Mouse (Mus musculus): Measurements from ENCODE around the gene Galnt4. TPM values are rescaled to one million over a fixed set of nuclear protein-coding genes. Genes with fewer than 3 reads are reported as not detected.
"Not testable (repeated sequence)": the region's sequence is repeated elsewhere in the genome, so short reads cannot be mapped to it uniquely, and the experiment has no call there.

Galnt4 gene
- polyA plus RNA-seq, 1 experiment: 10.0 TPM

DNA sequence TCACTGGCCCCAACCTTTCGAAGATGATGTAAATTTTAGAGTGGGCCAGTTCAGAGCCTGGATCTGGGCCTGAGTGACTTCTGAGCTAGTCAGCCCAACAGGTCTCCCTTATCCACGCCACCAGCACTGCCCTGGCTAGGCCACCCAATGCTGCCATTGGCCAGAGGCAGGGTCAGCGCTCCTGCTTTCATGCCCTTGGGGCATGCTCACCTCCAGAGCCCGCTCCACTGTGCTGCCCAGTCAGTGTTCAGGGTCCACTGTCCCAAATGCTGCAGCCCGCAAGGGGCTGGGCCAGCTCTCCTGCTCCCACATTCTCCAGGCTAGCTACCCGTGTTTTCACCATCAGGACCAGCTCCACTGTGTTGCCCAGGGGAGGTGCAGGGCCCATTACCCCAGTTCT is 42.1 kb downstream of the Galnt4 start:
- 94% methylated on average over 6 of the region's 6 CpGs for WGBS
- no peak for DNase-seq (ENCODE audit: low read depth, low spot score)

DNA sequence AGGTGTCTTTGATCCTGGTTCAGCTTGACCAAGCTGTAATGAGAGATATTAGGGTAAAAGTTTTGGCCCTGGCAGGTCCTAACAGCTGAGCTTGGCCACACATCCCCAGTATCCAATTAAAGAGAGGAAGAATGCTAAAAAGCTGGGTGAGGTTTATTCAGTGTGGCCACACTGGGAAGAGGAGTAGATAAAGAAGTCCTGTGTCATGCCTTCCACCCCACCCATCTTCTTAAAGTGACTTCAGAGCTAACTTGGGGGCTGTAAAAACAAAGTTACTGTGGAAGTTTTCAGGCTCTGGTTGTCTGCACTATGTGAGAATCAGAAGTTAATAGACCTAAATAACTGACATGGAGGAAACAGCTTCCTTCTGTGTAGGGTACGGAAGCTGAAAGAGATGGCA is 43.6 kb downstream of the Galnt4 start:
- 96% methylated on average over 1 of the region's 1 CpGs for WGBS
- DNase-seq (ENCODE audit: low read depth, low spot score): no peak

DNA sequence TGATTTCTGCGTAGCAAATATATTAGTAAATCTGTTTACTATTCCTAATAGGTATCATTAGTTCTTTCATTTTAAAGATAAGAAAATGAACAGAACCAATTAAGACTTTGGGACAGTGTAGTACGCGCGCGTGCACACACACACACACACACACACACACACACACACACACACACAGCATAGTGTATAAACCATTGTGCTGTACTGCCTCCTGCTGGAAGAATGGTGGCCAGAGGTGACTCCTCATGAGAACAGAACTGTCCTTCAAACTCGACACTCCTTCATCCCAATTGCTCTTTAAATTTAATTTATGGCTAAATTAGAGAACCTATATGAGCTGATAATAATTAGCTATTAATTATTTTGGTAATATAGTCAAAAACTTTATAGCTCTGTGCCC is 44.1 kb downstream of the Galnt4 start:
- no peak for DNase-seq (ENCODE audit: low read depth, low spot score)
- WGBS: 69% methylated on average over 6 of the region's 6 CpGs

DNA sequence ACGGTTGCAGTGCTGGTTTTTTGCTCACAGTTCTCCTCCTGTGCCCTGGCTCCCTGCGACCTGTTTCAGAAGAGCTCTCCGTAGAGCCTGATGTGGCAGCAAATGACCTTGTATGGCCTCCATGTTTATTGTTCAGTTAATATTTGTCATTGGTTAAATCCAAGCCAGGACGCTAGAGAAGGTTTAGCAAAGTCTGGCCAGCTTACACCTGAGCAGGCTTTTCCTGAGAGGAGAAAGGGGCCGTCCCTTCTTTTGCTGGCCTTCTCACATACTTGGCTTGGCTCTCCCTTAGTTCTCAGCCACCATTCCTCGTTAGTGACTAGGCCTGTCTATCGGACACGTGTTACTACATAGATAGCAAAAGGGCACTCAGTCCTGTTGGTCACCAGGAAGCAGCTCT is 46.7 kb downstream of the Galnt4 start:
- WGBS: 75% methylated on average over 8 of the region's 8 CpGs
- no peak for DNase-seq (ENCODE audit: low read depth, low spot score)

DNA sequence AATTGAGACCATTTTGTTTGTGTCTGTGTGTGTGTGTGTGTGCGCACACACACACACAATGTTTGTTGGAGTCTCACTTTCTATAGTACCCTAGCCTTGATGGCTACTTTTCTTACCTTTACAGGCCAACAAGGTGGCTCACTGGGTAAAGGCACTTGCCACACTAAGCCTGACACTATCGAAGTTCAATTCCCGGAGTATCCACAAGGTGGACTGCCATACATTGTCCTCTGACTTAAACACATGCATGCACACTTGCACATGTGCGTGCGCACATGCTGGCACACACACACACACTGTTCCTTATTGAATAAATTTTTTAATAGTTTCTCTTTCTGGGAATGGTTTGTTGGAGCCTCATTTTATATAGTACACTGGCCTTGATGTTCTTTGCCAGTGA is 48.8 kb downstream of the Galnt4 start:
- no peak for DNase-seq (ENCODE audit: low read depth, low spot score)
- WGBS: 87% methylated on average over 5 of the region's 5 CpGs

DNA sequence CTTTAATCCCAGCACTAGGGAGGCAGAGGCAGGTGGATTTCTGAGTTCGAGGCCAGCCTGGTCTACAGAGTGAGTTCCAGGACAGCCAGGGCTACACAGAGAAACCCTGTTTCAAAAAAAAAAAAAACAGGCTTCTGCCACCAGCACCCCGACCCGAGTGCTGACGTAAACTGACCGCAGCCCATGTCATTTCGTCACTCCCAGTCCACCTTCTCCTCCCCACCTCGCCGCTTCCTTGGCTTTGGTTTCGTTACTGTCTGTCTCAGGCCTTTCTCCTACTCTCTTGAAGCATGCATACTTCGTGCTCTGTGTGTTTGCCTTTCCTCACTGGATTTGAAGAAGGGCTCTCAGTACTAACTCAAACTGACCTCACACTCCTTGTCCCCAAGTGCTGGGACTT is 49.7 kb downstream of the Galnt4 start:
- DNase-seq (ENCODE audit: low read depth, low spot score): not testable (repeated sequence)
- WGBS: 88% methylated on average over 10 of the region's 10 CpGs

DNA sequence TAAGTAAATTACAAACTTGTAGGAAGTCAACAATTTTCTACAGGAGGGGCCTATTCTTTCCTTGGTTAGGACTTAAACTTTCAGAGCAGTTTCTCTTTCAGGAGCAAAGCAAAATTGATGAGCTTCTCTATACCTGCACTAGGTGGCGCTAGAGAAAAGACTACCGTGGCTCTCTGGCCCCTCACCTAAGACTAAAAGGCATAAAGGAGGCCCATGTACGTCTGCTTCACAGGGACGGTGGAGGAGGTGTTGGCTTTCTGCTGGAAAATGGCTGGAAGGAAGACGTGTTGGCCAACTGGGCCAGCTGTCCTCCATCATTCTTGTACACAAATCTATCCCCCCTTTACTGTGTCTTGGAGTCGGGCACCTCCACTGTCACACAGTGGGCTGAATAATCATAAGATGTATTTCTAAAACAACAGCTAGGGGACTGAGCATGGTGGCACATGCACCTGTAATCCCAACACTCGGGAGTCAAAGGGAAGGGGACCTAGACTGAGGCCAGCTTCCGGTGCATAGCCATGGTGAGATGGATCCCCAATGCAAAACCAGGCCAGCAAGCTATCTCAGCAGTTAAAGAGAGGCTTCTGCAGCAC is 54.1 kb downstream of the Galnt4 start:
- WGBS: 51% methylated on average over 8 of the region's 8 CpGs
- DNase-seq (ENCODE audit: low read depth, low spot score): no peak

Other genes starting within 250 kb of the Galnt4 start
- gene Atp2b1, start 193.8 kb upstream of the Galnt4 start, polyA plus RNA-seq (2012; rRNA removed): 14.3 and 20.0 TPM in 2 replicates
- 12.3 and 14.9 TPM in 2 replicates for gene Poc1b, start 1.1 kb upstream of the Galnt4 start, polyA plus RNA-seq (2012; rRNA removed)
- gene Phxr2, start 18.2 kb downstream of the Galnt4 start, polyA plus RNA-seq (2012; rRNA removed): not detected in 2 replicates
- gene Dusp6, start 155.1 kb downstream of the Galnt4 start, polyA plus RNA-seq (2012; rRNA removed): 63.7 and 88.7 TPM in 2 replicates